Mouse (Mus musculus) CH12.LX (cell line): ENCODE data around the gene Pimreg. TPM values are rescaled to one million over a fixed set of nuclear protein-coding genes. Genes with fewer than 3 reads are reported as not detected.
A peak's percentile ranks its signal among the peaks of the same experiment; 100 is the strongest.

ENCODE experiments used
- DNase-seq: peaks from one replicate; pipeline ENCODE4 v3.0.0-alpha.2; 2013; ENCODE audit errors: extremely low read depth
- H3K27ac ChIP-seq: 2 replicates; pipeline ENCODE4 v1.5.1; 2012; ENCODE audit warnings: low read depth, mild to moderate bottlenecking, control low read depth, moderate library complexity; ENCODE audit not compliant: insufficient read depth
- H3K27me3 ChIP-seq: replicated peaks from 2 replicates; pipeline ENCODE3; 2012; ENCODE audit warnings: inconsistent platforms
- H3K36me3 ChIP-seq, 2 experiments: replicated peaks in 1 of 2; 2 replicates each; pipeline versions ENCODE3 to v1.6.1; 2012; ENCODE audit warnings: inconsistent platforms in 1 of 2, low read length in 1 of 2, mild to moderate bottlenecking in 1 of 2, mixed read lengths in 1 of 2, moderate library complexity in 1 of 2; ENCODE audit not compliant: control insufficient read depth in 1 of 2, insufficient read depth in 1 of 2
- H3K4me1 ChIP-seq, 2 experiments: 2 replicates each; pipeline ENCODE4 v1.6.1; 2012; ENCODE audit warnings: inconsistent platforms in 1 of 2, moderate library complexity in 1 of 2; ENCODE audit not compliant: insufficient read depth in 2 of 2, control insufficient read depth in 1 of 2
- H3K4me2 ChIP-seq: 2 replicates; pipeline ENCODE4 v1.6.1; 2012; ENCODE audit warnings: low read depth, mild to moderate bottlenecking, control low read depth; ENCODE audit not compliant: poor library complexity, insufficient read depth, severe bottlenecking
- H3K4me3 ChIP-seq, 3 experiments: fragments of 150-350 bp in 1 of 3; sonication (generic) in 1 of 3; replicated peaks in 1 of 3; 2 replicates each; pipeline versions ENCODE3 to v1.5.1; 2011 to 2012; ENCODE audit warnings: low read depth in 2 of 3, low read length in 2 of 3, mild to moderate bottlenecking in 2 of 3, moderate library complexity in 2 of 3, control low read depth in 1 of 3, improper control_type of control experiment in 1 of 3, inconsistent platforms in 1 of 3, mixed read lengths in 1 of 3; ENCODE audit not compliant: poor library complexity in 1 of 3
- H3K79me2 ChIP-seq: replicated peaks from 2 replicates; pipeline ENCODE4 v1.6.1; 2012; ENCODE audit warnings: mild to moderate bottlenecking, moderate library complexity; ENCODE audit not compliant: control insufficient read depth, poor library complexity, insufficient read depth, severe bottlenecking; ENCODE audit errors: extremely low read depth
- H3K9ac ChIP-seq: 2 replicates; pipeline ENCODE4 v1.6.1; 2012; ENCODE audit warnings: low read depth, mild to moderate bottlenecking, control low read depth, moderate library complexity; ENCODE audit not compliant: insufficient read depth
- H3K9me3 ChIP-seq: replicated peaks from 2 replicates; pipeline ENCODE3; 2012; ENCODE audit warnings: low read length, inconsistent platforms, mixed read lengths
- BHLHE40 ChIP-seq: IDR thresholded peaks from 2 replicates; pipeline ENCODE4 v1.6.1; 2011; ENCODE audit warnings: mild to moderate bottlenecking, low read depth, low read length, improper control_type of control experiment
- ELF1 ChIP-seq: IDR thresholded peaks from 2 replicates; pipeline ENCODE4 v1.6.1; 2014; ENCODE audit warnings: low read depth, mild to moderate bottlenecking, inconsistent platforms, low read length, improper control_type of control experiment
- EP300 ChIP-seq: IDR thresholded peaks from 2 replicates; pipeline ENCODE4 v1.6.1; 2011; ENCODE audit warnings: low read length, improper control_type of control experiment
- ETS1 ChIP-seq: conservative IDR thresholded peaks from 2 replicates; pipeline ENCODE4 v1.6.1; 2012; ENCODE audit warnings: low read depth, mild to moderate bottlenecking, inconsistent platforms, low read length, improper control_type of control experiment, moderate library complexity
- HCFC1 ChIP-seq: IDR thresholded peaks from 2 replicates; pipeline ENCODE4 v1.6.1; 2012; ENCODE audit warnings: low read depth, mild to moderate bottlenecking, inconsistent platforms, low read length, improper control_type of control experiment
- IRF4 ChIP-seq: IDR thresholded peaks from 2 replicates; pipeline ENCODE4 v1.6.1; 2014; ENCODE audit warnings: low read depth, mild to moderate bottlenecking, inconsistent platforms, low read length, improper control_type of control experiment
- JUN ChIP-seq: IDR thresholded peaks from 2 replicates; pipeline ENCODE4 v1.6.1; 2011; ENCODE audit warnings: low read depth, mild to moderate bottlenecking, low read length, improper control_type of control experiment, moderate library complexity; ENCODE audit not compliant: insufficient read depth
- MEF2A ChIP-seq: IDR thresholded peaks from 2 replicates; pipeline ENCODE4 v1.6.1; 2014; ENCODE audit warnings: low read depth, mild to moderate bottlenecking, inconsistent platforms, low read length, improper control_type of control experiment, borderline replicate concordance
- MXI1 ChIP-seq: IDR thresholded peaks from 2 replicates; pipeline ENCODE4 v1.6.1; 2011; ENCODE audit warnings: mild to moderate bottlenecking, low read depth, low read length, improper control_type of control experiment
- MYC ChIP-seq: IDR thresholded peaks from 2 replicates; pipeline ENCODE4 v1.6.1; 2011; ENCODE audit warnings: low read depth, mild to moderate bottlenecking, improper control_type of control experiment, low read length
- NELFE ChIP-seq: IDR thresholded peaks from 2 replicates; pipeline ENCODE4 v1.6.1; 2011; ENCODE audit warnings: low read depth, low read length, improper control_type of control experiment
- PAX5 ChIP-seq: IDR thresholded peaks from 2 replicates; pipeline ENCODE4 v1.6.1; 2012; ENCODE audit warnings: low read length, inconsistent platforms, mixed read lengths
- POLR2AphosphoS2 ChIP-seq: IDR thresholded peaks from 2 replicates; pipeline ENCODE4 v1.6.1; 2011; ENCODE audit warnings: low read depth, low read length, improper control_type of control experiment
- RAD21 ChIP-seq: IDR thresholded peaks from 2 replicates; pipeline ENCODE4 v1.6.1; 2011; ENCODE audit warnings: low read depth, mild to moderate bottlenecking, low read length, improper control_type of control experiment, moderate library complexity
- SMC3 ChIP-seq: IDR thresholded peaks from 2 replicates; pipeline ENCODE4 v1.6.1; 2011; ENCODE audit warnings: low read depth, low read length, improper control_type of control experiment
- TCF12 ChIP-seq: IDR thresholded peaks from 2 replicates; pipeline ENCODE4 v1.6.1; 2014; ENCODE audit warnings: low read depth, mild to moderate bottlenecking, inconsistent platforms, low read length, improper control_type of control experiment
- USF1 ChIP-seq: IDR thresholded peaks from 2 replicates; pipeline ENCODE4 v1.6.1; 2014; ENCODE audit warnings: low read depth, mild to moderate bottlenecking, inconsistent platforms, low read length, improper control_type of control experiment
- ZC3H11A ChIP-seq: IDR thresholded peaks from 2 replicates; pipeline ENCODE4 v1.6.1; 2012; ENCODE audit warnings: low read depth, mild to moderate bottlenecking, inconsistent platforms, low read length, improper control_type of control experiment
- ZNF384 ChIP-seq: IDR thresholded peaks from 2 replicates; pipeline ENCODE4 v1.6.1; 2012; ENCODE audit warnings: low read depth, low read length, improper control_type of control experiment, inconsistent platforms
- dilution Hi-C: fragments of 300-500 bp; cut with MboI; formaldehyde crosslinking; loops from 2 replicates; pipeline ENCODE4 v1.14.3; 2020; ENCODE audit warnings: low sequenced_read_pairs; ENCODE audit not compliant: extremely low pct_unique_long_range_greater_than_20kb, extremely low pct_ligation_motif_present
- in situ Hi-C: fragments of 300-500 bp; cut with MboI; formaldehyde crosslinking; loops from 3 replicates; pipeline ENCODE4 v1.14.3; 2019; ENCODE audit warnings: low sequenced_read_pairs, low pct_ligation_motif_present, low pct_unique_long_range_greater_than_20kb, mixed read lengths
- polyA plus RNA-seq: library from polyadenylated mRNA; unstranded; fragments of >175 nt; gene quantifications from 2 replicates; pipeline ENCODE4 v1.2.1, GENCODE M21; 2012; ENCODE audit warnings: low read depth; ENCODE audit not compliant: insufficient read length
- total RNA-seq, 2 experiments: library from RNA; depleted of rRNA; stranded (reverse); fragments of 300-350 nt in 1 of 2; fragments of >200 nt in 1 of 2; gene quantifications; 2 replicates each; pipeline ENCODE4 v1.2.3; 2012 to 2014

Pimreg gene
- total and polyA plus RNA-seq, 3 experiments, result 26.4 to 52.7 (median 27.9) TPM

DNA sequence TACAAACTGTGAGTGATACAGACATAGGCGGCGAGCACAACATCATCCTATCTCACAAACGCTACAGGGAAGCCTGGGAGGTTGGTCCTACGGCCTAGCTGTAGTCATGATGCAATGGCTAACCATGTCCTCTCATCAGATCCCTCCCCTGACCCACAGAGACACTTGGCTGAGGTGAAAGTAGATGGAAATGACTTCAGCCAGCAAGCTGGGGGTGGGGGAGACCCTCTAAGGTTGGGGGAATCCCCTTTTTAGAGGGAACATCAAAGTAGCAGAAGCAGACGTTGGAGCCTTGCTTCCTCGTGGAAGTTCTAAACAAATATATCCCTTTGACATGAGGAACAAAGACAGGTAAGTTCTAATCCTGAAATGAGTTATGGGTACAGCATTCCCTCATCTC, 22.6 kb downstream of the Pimreg start:
- TF ChIP-seq USF1, result no peak
- TF ChIP-seq ZC3H11A, result no peak
- TF ChIP-seq SMC3, result no peak
- no peak for TF ChIP-seq NELFE
- no peak for TF ChIP-seq JUN
- no peak for TF ChIP-seq MXI1
- no peak; the same call in 1 of the 2 replicates for TF ChIP-seq BHLHE40
- peak; percentile 69 for TF ChIP-seq IRF4
- TF ChIP-seq MYC, result no peak
- no peak for TF ChIP-seq ELF1
- TF ChIP-seq HCFC1, result no peak
- no peak for TF ChIP-seq PAX5
- peak; percentile 32; the same call in 1 of the 2 replicates for TF ChIP-seq TCF12
- TF ChIP-seq ETS1, result peak; percentile 43
- no peak; the same call in 1 of the 2 replicates for TF ChIP-seq MEF2A
- TF ChIP-seq RAD21, result no peak
- no peak for TF ChIP-seq ZNF384
- peak; percentile 75 for TF ChIP-seq EP300
- dilution Hi-C loops (no loop called here), in situ Hi-C loops (no loop called here)
- no peaks in the 10 kb centered on the region for H3K9me3 ChIP-seq
- peak; percentile 80 for DNase-seq
- H3K4me1 ChIP-seq, result peaks cover 49 to 68% of the 10 kb centered on the region in 2 experiments
- no peaks in the 10 kb centered on the region for H3K79me2 ChIP-seq
- H3K36me3 ChIP-seq, result no peaks in the 10 kb centered on the region
- peaks cover 11% of the 10 kb centered on the region for H3K27me3 ChIP-seq
- peak overlapping the region in 1 of 3 experiments; percentile 0 for H3K4me3 ChIP-seq
- no peak overlapping the region for H3K9ac ChIP-seq
- no peak overlapping the region for H3K27ac ChIP-seq
- H3K4me2 ChIP-seq, result no peak overlapping the region

- Histone ChIP-seq H3K36me3 (no peaks in the 10 kb centered on the region), H3K4me2 (no peak overlapping the region), H3K27me3 (peaks cover 11% of the 10 kb centered on the region), H3K4me1 (peaks cover 48 to 67% of the 10 kb centered on the region in 2 experiments), H3K27ac (no peak overlapping the region), H3K79me2 (no peaks in the 10 kb centered on the region), H3K4me3 (no peak overlapping the region), H3K9me3 (no peaks in the 10 kb centered on the region), H3K9ac (no peak overlapping the region)
- dilution Hi-C loops, result no loop called here
- in situ Hi-C loops, result loop anchor here (5.0 kb wide), 1 partner anchor 142 kb away; the partner anchor contains the start of genes 4933427D14Rik, Gm43951 and Txndc17
- no peak for DNase-seq
- TF ChIP-seq MXI1, result 0 out of 2 replicates have a peak, but pooled peaks have one; percentile 39
- no peak for TF ChIP-seq POLR2AphosphoS2
These were observed 23.3 kb downstream of the Pimreg start for GRCm38 (mm10) chr11:72065103-72065502.
